Mouse (Mus musculus) spleen, adult 2 months (tissue): Measurements from ENCODE around the gene Ifnl3. TPM values are rescaled to one million over a fixed set of nuclear protein-coding genes. Genes with fewer than 3 reads are reported as not detected.
"Not testable (repeated sequence)": the region's sequence is repeated elsewhere in the genome, so short reads cannot be mapped to it uniquely, and the experiment has no call there.

ENCODE experiments used
- DNase-seq, 2 experiments: peaks; one replicate each; pipeline versions ENCODE4 v3.0.0 to v3.0.0-alpha.2; 2012 to 2021; ENCODE audit warnings: low spot score in 2 of 2, low read depth in 1 of 2
- H3K27ac ChIP-seq: fragments of 200-500 bp; 2 replicates; pipeline ENCODE4 v1.5.1; 2012; ENCODE audit warnings: low read length, inconsistent platforms; ENCODE audit not compliant: insufficient read depth
- H3K27me3 ChIP-seq: fragments of 200-500 bp; 2 replicates; pipeline ENCODE4 v1.6.1; 2012; ENCODE audit warnings: mild to moderate bottlenecking, moderate library complexity, low read length, inconsistent platforms; ENCODE audit not compliant: control insufficient read depth, insufficient read depth
- H3K36me3 ChIP-seq: fragments of 200-500 bp; 2 replicates; pipeline ENCODE4 v1.6.1; 2012; ENCODE audit warnings: mild to moderate bottlenecking, low read length, inconsistent platforms; ENCODE audit not compliant: control insufficient read depth, insufficient read depth
- H3K4me1 ChIP-seq: fragments of 200-500 bp; 2 replicates; pipeline ENCODE4 v1.6.1; 2011; ENCODE audit warnings: inconsistent platforms; ENCODE audit not compliant: control insufficient read depth, insufficient read depth, insufficient read length
- H3K4me3 ChIP-seq: fragments of 200-500 bp; 2 replicates; pipeline ENCODE4 v1.5.1; 2011; ENCODE audit warnings: mild to moderate bottlenecking, inconsistent platforms; ENCODE audit not compliant: insufficient read depth, insufficient read length; ENCODE audit errors: extremely low read depth
- CTCF ChIP-seq: fragments of 200-500 bp; IDR thresholded peaks from 2 replicates; pipeline ENCODE4 v1.5.1; 2011; ENCODE audit warnings: mild to moderate bottlenecking, inconsistent platforms; ENCODE audit not compliant: insufficient read depth, insufficient read length, insufficient replicate concordance; ENCODE audit errors: extremely low read depth
- POLR2A ChIP-seq: fragments of 200-500 bp; IDR thresholded peaks from 2 replicates; pipeline ENCODE4 v1.6.1; 2011; ENCODE audit warnings: low read depth, low read length, inconsistent platforms
- WGBS: fragments of 180-500 bp; shearing (Covaris S2); methylation state at CpG from one replicate; pipeline ENCODE4 v1.1.7; 2018; 5-methylcytosine and 5-hydroxymethylcytosine counted together
- polyA plus RNA-seq: library from polyadenylated mRNA; depleted of rRNA; stranded (reverse); fragments of >200 nt; gene quantifications from 2 replicates; pipeline ENCODE4 v1.2.3, GENCODE M21; 2012

Gene Ifnl3
- polyA plus RNA-seq, 1 experiment: not detected

- TF ChIP-seq CTCF (no peak), POLR2A (no peak)
- 79% methylated on average over 8 of the region's 8 CpGs for WGBS
These were observed 11.2 kb upstream of the Ifnl3 start for GRCm38 (mm10) chr7:28511441-28511840.

GRCm38 (mm10) chr7:28527922-28528719 is 5.5 kb downstream of the Ifnl3 start:
- Histone ChIP-seq H3K4me1 (peaks cover 3% of the 10 kb centered on the region; the same call in 1 of the 2 replicates), H3K27me3 (no peaks in the 10 kb centered on the region), H3K27ac (no peak overlapping the region), H3K36me3 (no peaks in the 10 kb centered on the region), H3K4me3 (no peak overlapping the region)
- WGBS: 2% methylated on average over 19 of the region's 19 CpGs
- TF ChIP-seq CTCF (peak; percentile 92), POLR2A (no peak)
- DNase-seq: peak; percentile 71 to 88

More at GRCm38 (mm10) chr7:28511441-28511840, 11.2 kb upstream of the Ifnl3 start:
- DNase-seq: no peak
- Histone ChIP-seq H3K36me3 (no peaks in the 10 kb centered on the region), H3K27me3 (no peaks in the 10 kb centered on the region), H3K4me1 (no peaks in the 10 kb centered on the region), H3K27ac (no peak overlapping the region), H3K4me3 (no peak overlapping the region)

GRCm38 (mm10) chr7:28532005-28532404 is 9.4 kb downstream of the Ifnl3 start:
- Histone ChIP-seq H3K36me3 (no peaks in the 10 kb centered on the region), H3K27me3 (no peaks in the 10 kb centered on the region), H3K27ac (no peak overlapping the region), H3K4me1 (peaks cover 3% of the 10 kb centered on the region; the same call in 1 of the 2 replicates), H3K4me3 (no peak overlapping the region)
- TF ChIP-seq CTCF (no peak), POLR2A (no peak)
- DNase-seq: no peak
- 87% methylated on average over 8 of the region's 8 CpGs for WGBS

- not testable (repeated sequence) for H3K36me3 ChIP-seq, H3K4me3 ChIP-seq, H3K4me1 ChIP-seq, H3K27me3 ChIP-seq, H3K27ac ChIP-seq, DNase-seq
- 89% methylated on average over 6 of the region's 6 CpGs for WGBS
These were observed 16.2 kb downstream of the Ifnl3 start for GRCm38 (mm10) chr7:28538886-28539285.

- no peak for DNase-seq
- Histone ChIP-seq H3K36me3 (no peaks in the 10 kb centered on the region), H3K4me1 (no peaks in the 10 kb centered on the region), H3K27me3 (no peaks in the 10 kb centered on the region), H3K4me3 (no peak within 1 kb of the TSS), H3K27ac (no peak within 1 kb of the TSS)
- TF ChIP-seq CTCF (no peak), POLR2A (no peak)
- 83% methylated on average over 4 of the region's 4 CpGs for WGBS
These were observed 17.9 kb downstream of the Ifnl3 start, which contains the start of gene Sycn for GRCm38 (mm10) chr7:28540526-28540925. Gene Sycn (plus strand): TSS chr7:28540885.

- DNase-seq: no peak
- 32% methylated on average over 22 of the region's 27 CpGs for whole genome bisulfite sequencing
- no peak overlapping the region for H3K27ac ChIP-seq
These were observed 21.5 kb downstream of the Ifnl3 start for GRCm38 (mm10) chr7:28544051-28544601.

More at GRCm38 (mm10) chr7:28544051-28544601, 21.5 kb downstream of the Ifnl3 start:
- Histone ChIP-seq H3K36me3 (no peaks in the 10 kb centered on the region), H3K4me1 (peaks cover 3% of the 10 kb centered on the region; the same call in 1 of the 2 replicates), H3K4me3 (no peak overlapping the region), H3K27me3 (peaks cover 13% of the 10 kb centered on the region)
- no peak for TF ChIP-seq POLR2A
- TF ChIP-seq CTCF: no peak
